7 mouse cellular contexts compared by ENCODE assay signal in genomic region chr6:121130039-121130705, GRCm38 (mm10). TPM values are rescaled to one million over a fixed set of nuclear protein-coding genes. Genes with fewer than 3 reads are reported as not detected.
DNase-seq lines count a peak whose midpoint lies in the region; ATAC-seq and TF ChIP-seq lines count a peak whose summit lies in the region.

No protein-coding gene starts in this region.

- H3K4me1 ChIP-seq in embryonic facial prominence, embryonic 10.5 days, result peaks cover 34% of the 10 kb centered on the region
- H3K4me1 ChIP-seq in midbrain, embryonic 12.5 days, result peaks cover 17% of the 10 kb centered on the region
- peaks cover 4% of the 10 kb centered on the region; the same call in 1 of the 2 replicates for H3K4me1 ChIP-seq in small intestine, adult 2 months (ENCODE audit: control insufficient read depth, insufficient read depth, insufficient read length, low read length)

- no peaks in the 10 kb centered on the region for H3K9me3 ChIP-seq in embryonic facial prominence, embryonic 10.5 days
- no peaks in the 10 kb centered on the region for H3K9me3 ChIP-seq in midbrain, embryonic 12.5 days

- peak overlapping the region; percentile 59 for H3K9ac ChIP-seq in midbrain, embryonic 12.5 days (replicated peaks)

- TF ChIP-seq POLR2A in small intestine, adult 2 months (IDR thresholded peaks at IDR 0.05; ENCODE audit: low read depth, low read length), result no peak

- intact Hi-C loops in left cerebral cortex, postnatal 4 days (cut with DNase I), result loop anchor here (5.0 kb wide), 2 partner anchors 47 to 158 kb away; no protein-coding TSS in a partner anchor

- H3K27me3 ChIP-seq in embryonic facial prominence, embryonic 10.5 days (replicated peaks; ENCODE audit: low read depth, poor library complexity, severe bottlenecking), result peaks cover 51% of the 10 kb centered on the region
- H3K27me3 ChIP-seq in midbrain, embryonic 12.5 days, result peaks cover 27% of the 10 kb centered on the region
- H3K27me3 ChIP-seq in small intestine, adult 2 months (ENCODE audit: control insufficient read depth, insufficient read depth, low read length), result peaks cover 7% of the 10 kb centered on the region

- ATAC-seq in midbrain, embryonic 12.5 days (ENCODE audit: low FRiP score, low read depth), result peak; percentile 91

- DNase-seq in adrenal gland, postnatal 10 days, result peak; percentile 91
- peak; percentile 93 for DNase-seq in embryonic facial prominence, embryonic 10.5 days (ENCODE audit: low spot score)
- peak; percentile 98 for DNase-seq in heart, adult 11 months
- peak; percentile 79 for DNase-seq in kidney, adult 11 months
- peak; percentile 92 for DNase-seq in left cerebral cortex, postnatal 4 days

- WGBS in embryonic facial prominence, embryonic 10.5 days, result under 1% methylated on average over 32 of the region's 32 CpGs
- WGBS in midbrain, embryonic 12.5 days, result under 1% methylated on average over 32 of the region's 32 CpGs
- WGBS in small intestine, adult 2 months, result 3% methylated on average over 32 of the region's 32 CpGs

- TF ChIP-seq CTCF in small intestine, adult 2 months (IDR thresholded peaks at IDR 0.05; ENCODE audit: extremely low read depth, insufficient read length, insufficient replicate concordance, low read depth, low read length), result peak; percentile 87

- H3K4me3 ChIP-seq in embryonic facial prominence, embryonic 10.5 days, result peak overlapping the region; percentile 57
- H3K4me3 ChIP-seq in midbrain, embryonic 12.5 days, result peak overlapping the region; percentile 45
- H3K4me3 ChIP-seq in small intestine, adult 2 months (ENCODE audit: low read depth, low read length), result peak overlapping the region; percentile 56

- no peaks in the 10 kb centered on the region for H3K36me3 ChIP-seq in embryonic facial prominence, embryonic 10.5 days (replicated peaks)
- H3K36me3 ChIP-seq in midbrain, embryonic 12.5 days, result no peaks in the 10 kb centered on the region
- H3K36me3 ChIP-seq in small intestine, adult 2 months (ENCODE audit: control insufficient read depth, insufficient read depth, low read length), result no peaks in the 10 kb centered on the region

- peak overlapping the region; percentile 84 for H3K27ac ChIP-seq in embryonic facial prominence, embryonic 10.5 days (replicated peaks)
- peak overlapping the region; percentile 79 for H3K27ac ChIP-seq in midbrain, embryonic 12.5 days (replicated peaks)
- no peak overlapping the region for H3K27ac ChIP-seq in small intestine, adult 2 months (ENCODE audit: insufficient read depth, low read depth, low read length)

- peak overlapping the region; percentile 66 for H3K4me2 ChIP-seq in midbrain, embryonic 12.5 days (replicated peaks)

RNA-seq across cellular contexts. Expression of gene Mical3, which starts 0.6 kb away (rescaled TPM):
- 10 to 100 TPM; 43.0 to 75.5 TPM for total RNA-seq in adrenal gland, postnatal 10 days (2021)
- polyA plus RNA-seq in embryonic facial prominence, embryonic 10.5 days (2016; fragmentation: Nextera tagmentation; extraction: Ambion mirVana), result 9.9 and 10.4 TPM in 2 replicates
- 100 to 1,000 TPM; 149 to 156 TPM for total RNA-seq in left cerebral cortex, postnatal 4 days (2021)
- 18.7 and 19.4 TPM in 2 replicates for polyA plus RNA-seq in midbrain, embryonic 12.5 days (2016; fragmentation: Nextera tagmentation; extraction: Ambion mirVana)
- 6.1 and 8.9 TPM in 2 replicates for polyA plus RNA-seq in small intestine, adult 2 months (2012; rRNA removed)

RNA-seq across cellular contexts. Expression of gene Pex26, which starts 53.3 kb away (rescaled TPM):
- 10 to 100 TPM; 10.5 to 11.1 TPM for total RNA-seq in adrenal gland, postnatal 10 days (2021)
- 10.9 and 11.5 TPM in 2 replicates for polyA plus RNA-seq in embryonic facial prominence, embryonic 10.5 days (2016; fragmentation: Nextera tagmentation; extraction: Ambion mirVana)
- 10 to 100 TPM; 15.2 to 15.6 TPM for total RNA-seq in left cerebral cortex, postnatal 4 days (2021)
- 12.3 and 12.6 TPM in 2 replicates for polyA plus RNA-seq in midbrain, embryonic 12.5 days (2016; fragmentation: Nextera tagmentation; extraction: Ambion mirVana)
- polyA plus RNA-seq in small intestine, adult 2 months (2012; rRNA removed), result 8.7 and 13.6 TPM in 2 replicates
